Mouse (Mus musculus) erythroblast, embryonic 14.5 days (primary cell): ENCODE results near the gene Kdm4b. TPM values are rescaled to one million over a fixed set of nuclear protein-coding genes. Genes with fewer than 3 reads are reported as not detected.

Experiments used
- H3K27me3 ChIP-seq: 2 replicates; pipeline ENCODE4 v1.6.1; 2012; ENCODE audit warnings: inconsistent platforms; ENCODE audit not compliant: control insufficient read depth
- H3K36me3 ChIP-seq: 2 replicates; pipeline ENCODE4 v1.6.1; 2012; ENCODE audit warnings: mild to moderate bottlenecking, inconsistent platforms; ENCODE audit not compliant: control insufficient read depth
- H3K4me1 ChIP-seq: 2 replicates; pipeline ENCODE4 v1.6.1; 2012; ENCODE audit warnings: inconsistent platforms; ENCODE audit not compliant: control insufficient read depth
- H3K4me3 ChIP-seq: replicated peaks from 2 replicates; pipeline ENCODE3; 2012; ENCODE audit warnings: moderate library complexity, mild to moderate bottlenecking, inconsistent platforms
- H3K9me3 ChIP-seq: 2 replicates; pipeline ENCODE4 v1.6.1; 2012; ENCODE audit warnings: low read length, inconsistent platforms, mixed read lengths; ENCODE audit not compliant: control insufficient read depth
- GATA1 ChIP-seq: IDR thresholded peaks from 2 replicates; pipeline ENCODE4 v1.6.1; 2012; ENCODE audit warnings: low read length, inconsistent platforms, mixed read lengths
- TAL1 ChIP-seq: IDR thresholded peaks from 3 replicates; pipeline ENCODE4 v1.6.1; 2012; ENCODE audit warnings: low read length, inconsistent platforms, mixed read lengths
- polyA plus RNA-seq: library from polyadenylated mRNA; stranded (reverse); fragments of >175 nt; gene quantifications from 2 replicates; pipeline ENCODE4 v1.2.3, GENCODE M21; 2012

Kdm4b gene
- polyA plus RNA-seq, 1 experiment = 1.1 TPM

DNA sequence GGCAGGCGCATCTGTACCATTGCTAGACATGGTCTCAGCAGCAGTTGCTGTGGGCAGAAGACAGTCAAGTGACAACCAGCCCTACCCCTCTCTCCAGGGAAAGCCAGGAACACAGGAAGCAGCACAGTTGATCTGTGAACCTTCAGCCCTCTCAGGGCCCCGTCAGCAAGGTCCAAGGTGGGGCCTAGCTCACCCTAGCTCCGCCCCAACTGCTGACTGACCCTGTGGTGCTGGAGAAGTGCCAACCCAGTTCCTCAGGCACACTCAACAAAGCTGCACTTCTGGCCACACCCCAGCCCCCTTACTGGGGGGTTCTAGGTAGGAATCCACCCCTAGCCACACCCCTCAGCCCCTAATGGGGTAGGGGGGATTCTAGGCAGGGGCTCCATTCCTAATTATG lies 38.0 kb upstream of the Kdm4b start:
- no peak for TF ChIP-seq TAL1
- no peak for TF ChIP-seq GATA1
- peaks cover 80% of the 10 kb centered on the region for H3K4me1 ChIP-seq
- no peaks in the 10 kb centered on the region for H3K27me3 ChIP-seq
- no peaks in the 10 kb centered on the region for H3K9me3 ChIP-seq
- peak overlapping the region; percentile 50 for H3K4me3 ChIP-seq
- H3K36me3 ChIP-seq = peaks cover 40% of the 10 kb centered on the region

DNA sequence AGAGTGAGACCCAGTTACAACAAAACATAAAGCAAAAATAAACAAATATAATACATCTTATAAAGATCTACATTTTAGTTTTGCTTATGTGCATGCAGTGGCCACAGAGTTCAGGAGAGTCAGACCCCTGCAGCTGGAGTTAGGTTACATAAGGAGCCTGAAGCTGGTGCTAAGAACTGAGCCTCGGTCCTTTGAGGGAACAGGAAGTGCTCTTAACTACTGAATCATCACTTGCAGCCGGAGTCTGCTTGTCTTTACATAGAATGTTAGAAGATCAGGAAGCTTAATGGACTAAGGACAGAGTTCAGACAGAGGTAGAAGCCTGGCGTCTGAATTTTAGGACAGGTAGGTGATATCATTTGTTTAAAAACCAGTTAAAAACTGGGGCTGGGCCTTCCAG lies 37.0 kb upstream of the Kdm4b start:
- no peaks in the 10 kb centered on the region for H3K27me3 ChIP-seq
- TF ChIP-seq GATA1 (no peak), TAL1 (no peak)
- H3K9me3 ChIP-seq = no peaks in the 10 kb centered on the region
- peaks cover 32% of the 10 kb centered on the region for H3K36me3 ChIP-seq
- H3K4me3 ChIP-seq = peak overlapping the region; percentile 66
- peaks cover 74% of the 10 kb centered on the region for H3K4me1 ChIP-seq

DNA sequence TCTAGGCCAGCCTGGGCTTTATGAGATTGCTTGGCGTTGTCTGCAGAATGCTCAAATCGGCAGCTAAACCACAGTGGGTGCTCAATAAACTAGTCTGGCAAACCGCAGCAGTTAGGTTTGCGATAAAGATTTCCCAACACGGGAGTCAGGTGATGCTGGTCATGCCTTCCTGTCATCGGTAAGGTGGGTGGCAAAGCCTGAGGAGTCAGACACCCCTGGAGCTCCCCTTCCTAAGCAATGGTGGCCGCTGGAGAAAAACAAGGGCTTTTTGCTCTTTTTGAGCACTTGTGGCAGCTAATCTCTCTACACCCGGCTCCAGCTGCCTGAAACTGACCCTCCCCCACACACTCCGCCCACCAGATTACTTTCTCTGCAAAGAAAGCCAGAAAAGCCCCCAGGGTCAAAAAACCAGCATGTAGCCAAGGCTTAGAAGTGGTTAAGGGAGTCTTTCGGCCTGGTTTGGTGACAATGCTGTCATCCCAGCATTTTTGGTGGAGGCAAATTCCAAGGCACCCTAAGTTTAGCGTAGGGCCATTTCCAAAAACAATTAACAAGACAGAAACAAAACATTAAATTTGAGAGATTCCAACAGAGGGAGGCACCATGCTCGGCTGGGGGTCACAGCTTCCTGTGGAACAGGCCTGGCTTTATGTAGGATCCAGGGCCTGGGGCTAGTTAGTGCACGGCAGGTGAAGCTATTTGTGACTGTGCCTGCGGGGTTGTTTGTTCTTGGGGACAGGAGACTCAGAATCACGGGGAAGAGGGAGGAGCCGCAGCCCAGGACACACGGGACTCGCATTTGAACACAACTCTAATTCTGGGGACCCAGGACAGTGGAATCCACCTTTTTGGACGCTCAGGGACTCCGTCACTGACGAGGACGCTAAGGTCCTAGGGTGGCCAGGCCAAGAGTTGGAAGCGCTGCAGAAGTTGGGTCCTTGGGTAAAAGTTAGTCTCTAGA lies 36.2 kb upstream of the Kdm4b start:
- H3K27me3 ChIP-seq = no peaks in the 10 kb centered on the region
- TF ChIP-seq GATA1 (no peak), TAL1 (no peak)

DNA sequence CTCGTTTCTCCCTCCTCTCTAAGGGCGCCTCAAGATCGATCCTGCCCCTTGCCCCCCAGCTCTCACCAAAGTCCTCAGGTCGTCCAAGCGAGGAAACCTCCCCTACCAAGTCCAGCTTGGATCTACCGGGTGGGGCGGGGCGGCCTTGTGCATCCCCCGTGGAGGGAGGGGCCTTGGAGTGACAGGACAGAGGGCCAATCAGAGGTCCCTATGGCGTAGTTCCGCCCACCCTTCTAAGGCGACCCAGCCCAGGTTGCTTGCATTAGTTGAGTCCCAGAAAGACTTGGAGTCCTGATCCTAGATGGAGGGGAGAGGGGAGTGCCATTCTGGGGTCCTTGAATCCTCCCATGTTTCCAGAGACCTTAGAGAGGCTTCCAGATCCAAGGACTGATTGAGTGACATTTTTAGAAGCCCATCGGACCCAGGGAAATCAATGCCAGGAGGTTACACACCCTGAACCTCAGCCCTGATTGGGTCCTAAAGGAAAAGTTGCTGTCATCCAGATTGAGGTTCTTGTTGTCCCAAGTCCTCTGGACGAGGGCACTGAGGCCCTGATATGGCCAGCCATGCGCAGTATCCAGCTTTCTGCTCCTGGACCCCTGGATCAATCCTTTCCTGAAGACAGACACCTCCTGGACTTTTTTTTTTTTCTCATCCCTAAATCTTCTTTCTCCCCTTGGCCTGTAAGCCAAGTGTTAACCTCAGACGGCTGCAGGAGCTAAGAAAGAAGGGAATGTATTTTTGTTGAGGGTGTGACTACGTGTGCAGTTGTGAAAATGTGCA lies 35.3 kb upstream of the Kdm4b start:
- no peaks in the 10 kb centered on the region for H3K27me3 ChIP-seq
- peaks cover 72% of the 10 kb centered on the region for H3K4me1 ChIP-seq
- H3K4me3 ChIP-seq = peak overlapping the region; percentile 66
- H3K9me3 ChIP-seq = no peaks in the 10 kb centered on the region
- no peak for TF ChIP-seq TAL1
- no peak for TF ChIP-seq GATA1
- peaks cover 15% of the 10 kb centered on the region for H3K36me3 ChIP-seq

More for the DNA sequence above, 36.2 kb upstream of the Kdm4b start:
- peak overlapping the region; percentile 66 for H3K4me3 ChIP-seq
- H3K9me3 ChIP-seq = no peaks in the 10 kb centered on the region
- H3K4me1 ChIP-seq = peaks cover 74% of the 10 kb centered on the region
- H3K36me3 ChIP-seq = peaks cover 25% of the 10 kb centered on the region

DNA sequence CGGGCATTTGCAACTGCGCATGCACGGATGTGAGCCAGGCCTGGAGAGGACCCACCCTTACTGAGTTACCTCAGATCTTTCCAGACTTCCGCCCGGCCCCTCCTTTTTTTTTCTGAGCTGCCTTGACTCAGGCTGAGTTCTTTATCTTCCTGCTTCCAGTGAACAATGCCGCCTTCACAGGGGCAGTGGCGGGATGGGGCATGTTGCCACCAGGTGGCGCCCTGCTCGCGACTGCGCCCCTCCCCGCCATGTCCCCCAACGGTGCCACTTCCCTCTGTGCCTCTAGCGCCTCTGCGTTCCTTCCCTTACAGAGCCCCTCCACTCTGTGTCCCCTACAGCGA lies 34.7 kb upstream of the Kdm4b start:
- peaks cover 66% of the 10 kb centered on the region for H3K4me1 ChIP-seq
- peaks cover 10% of the 10 kb centered on the region for H3K36me3 ChIP-seq
- no peaks in the 10 kb centered on the region for H3K9me3 ChIP-seq
- no peaks in the 10 kb centered on the region for H3K27me3 ChIP-seq
- no peak for TF ChIP-seq TAL1
- peak; percentile 42 for TF ChIP-seq GATA1
- peak overlapping the region; percentile 66 for H3K4me3 ChIP-seq

DNA sequence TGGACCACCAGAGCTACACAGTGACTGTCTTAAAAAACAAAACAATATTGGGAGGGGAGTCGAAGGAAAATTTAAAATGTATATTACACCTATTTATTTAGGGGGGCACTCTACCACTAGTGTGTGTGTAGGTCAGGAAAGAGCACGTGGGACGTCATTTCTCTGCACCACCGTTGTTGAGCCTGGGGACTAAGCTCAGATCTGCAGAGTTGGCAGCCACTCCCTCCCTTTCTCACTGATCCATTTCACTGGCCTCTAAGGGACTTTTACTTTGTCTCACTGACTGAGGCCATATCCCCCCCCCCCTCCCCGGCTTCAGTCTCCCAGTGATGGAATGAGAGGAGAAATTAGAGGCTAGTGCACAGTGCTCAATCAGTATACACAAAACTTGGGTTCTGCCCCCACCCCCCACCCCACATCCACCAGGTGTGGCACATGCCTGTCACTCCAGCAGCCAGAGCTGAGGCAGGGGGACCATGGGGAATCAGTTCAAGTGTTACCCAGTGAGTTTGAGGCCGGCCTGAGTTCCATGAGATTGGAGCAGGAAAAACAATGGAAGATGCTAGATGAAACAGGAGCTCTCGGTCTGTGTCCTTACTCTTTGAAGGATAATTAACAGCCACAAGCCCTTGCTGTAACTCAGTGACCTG lies 33.9 kb upstream of the Kdm4b start:
- no peaks in the 10 kb centered on the region for H3K27me3 ChIP-seq
- H3K36me3 ChIP-seq = peaks cover 2% of the 10 kb centered on the region; the same call in 1 of the 2 replicates
- H3K4me3 ChIP-seq = peak overlapping the region; percentile 66
- peaks cover 58% of the 10 kb centered on the region for H3K4me1 ChIP-seq
- H3K9me3 ChIP-seq = no peaks in the 10 kb centered on the region
- TF ChIP-seq GATA1 (no peak), TAL1 (no peak)

DNA sequence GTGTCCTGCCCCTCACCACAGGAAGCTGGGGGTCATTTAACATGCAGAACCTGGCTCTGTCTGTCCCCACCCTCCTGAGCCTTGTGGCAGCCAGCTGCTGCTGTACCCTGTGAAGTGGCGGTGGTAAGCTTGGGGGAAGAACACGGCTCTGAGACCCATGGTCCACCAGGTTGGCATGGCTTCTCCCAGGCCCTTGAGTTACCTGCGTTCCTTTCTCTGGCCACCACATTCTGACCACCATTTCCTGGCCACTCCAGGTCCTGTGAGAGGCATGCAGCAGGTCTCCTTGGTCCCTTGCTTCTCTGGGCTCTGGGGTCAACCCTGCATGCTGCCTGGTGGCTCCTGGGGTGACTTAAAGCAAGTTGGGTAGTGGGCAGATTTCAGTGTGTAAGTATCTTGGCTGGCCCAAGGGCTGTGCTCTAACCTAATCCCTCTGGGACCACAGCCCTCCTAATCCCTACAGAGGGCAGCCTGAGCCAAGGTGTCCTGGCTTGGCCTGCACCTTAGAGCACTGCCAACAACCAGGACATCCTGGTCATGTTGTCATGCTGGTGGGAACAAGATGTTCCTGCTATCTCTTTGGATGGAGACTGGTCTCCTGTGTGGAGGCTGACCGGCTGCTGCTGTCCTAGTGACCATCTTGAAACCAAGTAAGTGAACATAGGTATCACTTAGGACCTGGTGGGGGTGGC lies 33.2 kb upstream of the Kdm4b start, which contains the start of gene Plin3:
Gene Plin3 (minus strand): TSS at position 343 of the 692 bp plus-strand sequence.
- Histone ChIP-seq H3K36me3 (no peaks in the 10 kb centered on the region), H3K9me3 (no peaks in the 10 kb centered on the region), H3K27me3 (peaks cover under 1% of the 10 kb centered on the region), H3K4me1 (peaks cover 52% of the 10 kb centered on the region), H3K4me3 (peak within 1 kb of the TSS; percentile 66)
- TF ChIP-seq GATA1 (no peak), TAL1 (no peak)

DNA sequence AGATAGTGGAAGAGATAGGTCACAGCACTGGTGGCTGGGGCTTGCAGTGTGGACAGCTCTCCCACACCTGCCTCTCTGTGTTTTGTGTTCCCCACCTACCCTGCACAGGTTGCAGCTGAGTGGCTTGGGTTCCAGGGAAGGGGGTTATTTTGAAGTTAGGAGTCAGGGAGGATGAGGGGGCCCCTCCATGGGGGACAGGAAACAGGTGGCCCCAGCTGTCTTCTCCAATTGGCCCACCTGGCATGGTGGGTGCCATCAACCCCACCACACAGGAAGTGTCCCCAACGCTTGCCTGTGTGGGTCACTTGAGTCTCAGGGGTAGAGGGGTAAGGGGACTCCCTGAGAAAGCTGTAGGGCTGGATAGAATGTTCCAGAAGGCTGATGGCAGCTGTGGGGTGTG lies 32.6 kb upstream of the Kdm4b start:
- Histone ChIP-seq H3K36me3 (no peaks in the 10 kb centered on the region), H3K4me1 (peaks cover 48% of the 10 kb centered on the region), H3K9me3 (no peaks in the 10 kb centered on the region), H3K27me3 (peaks cover 2% of the 10 kb centered on the region), H3K4me3 (no peak overlapping the region)
- no peak for TF ChIP-seq GATA1
- TF ChIP-seq TAL1 = no peak
